In the genomic region with DNA sequence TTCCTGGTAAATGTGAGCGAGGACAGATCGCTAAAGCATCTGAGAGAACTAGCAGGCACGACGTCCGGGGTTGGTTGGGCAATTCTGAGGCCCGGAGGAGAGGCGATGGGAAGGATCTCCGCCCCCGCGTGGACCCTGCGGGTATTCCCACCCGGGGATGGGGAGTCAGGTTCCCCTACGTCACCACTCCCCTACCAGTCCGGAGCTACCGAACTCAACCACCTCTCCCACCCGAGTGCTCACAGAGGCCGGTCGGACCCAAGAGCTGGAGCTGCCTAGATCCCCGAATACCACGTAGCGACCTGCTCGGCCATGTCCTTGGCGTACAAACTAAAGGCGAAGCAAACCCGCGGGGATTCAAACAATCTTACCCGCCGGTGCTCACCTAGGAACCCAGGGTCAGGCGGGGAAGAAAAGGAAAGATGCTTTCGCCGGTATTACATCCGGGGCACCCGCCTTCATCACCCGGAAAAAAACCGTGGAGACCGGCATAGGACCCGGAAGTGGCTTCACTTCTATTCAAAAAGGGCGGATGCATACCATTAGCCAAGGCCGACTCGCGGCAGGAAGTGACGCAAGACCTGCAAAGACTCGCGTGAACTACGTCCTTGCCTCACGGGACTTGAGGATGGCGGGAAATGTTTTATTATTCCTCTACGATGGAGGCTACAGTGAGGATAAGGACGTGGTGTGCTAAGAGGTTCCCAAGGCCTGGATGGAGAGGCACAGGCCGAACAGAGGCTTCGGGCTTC, we compare ENCODE assay signal across 8 mouse cellular contexts. TPM values are rescaled to one million over a fixed set of nuclear protein-coding genes. Genes with fewer than 3 reads are reported as not detected.
A peak's percentile ranks its signal among the peaks of the same experiment; 100 is the strongest.
DNase-seq lines count a peak whose midpoint lies in the region; ATAC-seq and TF ChIP-seq lines count a peak whose summit lies in the region.

TSS of gene Cd2bp2 (minus strand) at position 507 of the 752 bp plus-strand sequence.

- peak; percentile 98 for ATAC-seq in forebrain, embryonic 15.5 days (replicated peaks)
- peak; percentile 94 for ATAC-seq in neutrophil, adult 5-6 weeks (ENCODE audit: extremely low read depth, insufficient number of reproducible peaks, low FRiP score, poor library complexity, severe bottlenecking)

- H3K27me3 ChIP-seq in forebrain, embryonic 15.5 days: no peaks in the 10 kb centered on the region

- intact Hi-C loops in heart, postnatal 25 days (cut with DNase I): no loop called here

- in situ Hi-C loops in ES-E14 (cut with MboI; ENCODE audit: low sequenced_read_pairs in 2 of 2, unreplicated experiment in 2 of 2): no loop called here

- under 1% methylated on average over 51 of the region's 51 CpGs for WGBS in forebrain, embryonic 15.5 days
- under 1% methylated on average over 51 of the region's 51 CpGs for WGBS in lung, adult 2 months

- peak within 1 kb of the TSS; percentile 96 for H3K27ac ChIP-seq in ES-E14 (ENCODE audit: insufficient read depth, low read depth, low read length, poor library complexity, severe bottlenecking)
- peak within 1 kb of the TSS; percentile 86 for H3K27ac ChIP-seq in forebrain, embryonic 15.5 days (replicated peaks)

- peak within 1 kb of the TSS; percentile 97 for H3K9ac ChIP-seq in ES-E14 (ENCODE audit: insufficient read depth, low read depth, low read length, poor library complexity, severe bottlenecking)
- peak within 1 kb of the TSS; percentile 73 for H3K9ac ChIP-seq in forebrain, embryonic 15.5 days (replicated peaks)

- peak; percentile 52; the same call in 1 of the 2 replicates for TF ChIP-seq POLR2A in lung, adult 2 months (IDR thresholded peaks at IDR 0.05; ENCODE audit: borderline replicate concordance, extremely low read depth, low read depth, low read length)

- TF ChIP-seq CTCF in lung, adult 2 months (IDR thresholded peaks at IDR 0.05; ENCODE audit: insufficient read depth, low read length): no peak

- H3K4me3 ChIP-seq in ES-E14 (ENCODE audit: insufficient read depth in 1 of 2, low read depth in 1 of 2, low read length in 2 of 2, poor library complexity in 1 of 2, severe bottlenecking in 1 of 2): peak within 1 kb of the TSS; percentile 87 to 89
- peak within 1 kb of the TSS; percentile 63 for H3K4me3 ChIP-seq in forebrain, embryonic 15.5 days
- peak within 1 kb of the TSS; percentile 82 for H3K4me3 ChIP-seq in lung, adult 2 months (replicated peaks; ENCODE audit: extremely low read depth, low read depth, low read length)

- no peaks in the 10 kb centered on the region for H3K9me3 ChIP-seq in ES-E14 (ENCODE audit: control insufficient read depth, insufficient read depth, low read depth, low read length)
- H3K9me3 ChIP-seq in forebrain, embryonic 15.5 days: no peaks in the 10 kb centered on the region

- DNase-seq in ES-E14 (ENCODE audit: low read depth, low spot score): peak; percentile 92
- peak; percentile 97 for DNase-seq in cerebellum, adult 11-12 months
- peak; percentile 92 for DNase-seq in heart, postnatal 25 days (ENCODE audit: low spot score)
- peak; percentile 94 to 98 for DNase-seq in layer of hippocampus, adult 18-20 months (ENCODE audit: low spot score in 2 of 2)
- DNase-seq in lung, adult 2 months: peak; percentile 92
- peak; percentile 89 to 95 for DNase-seq in thymus, adult 18-20 months

- peaks cover 4 to 22% of the 10 kb centered on the region in 2 experiments; a peak in 3 of 4 replicates for H3K4me1 ChIP-seq in ES-E14 (ENCODE audit: control insufficient read depth in 2 of 2, insufficient read depth in 2 of 2, low read length in 2 of 2, poor library complexity in 1 of 2)
- peaks cover 23% of the 10 kb centered on the region for H3K4me1 ChIP-seq in forebrain, embryonic 15.5 days
- H3K4me1 ChIP-seq in lung, adult 2 months (ENCODE audit: control insufficient read depth, insufficient read depth, low read length): peaks cover 9% of the 10 kb centered on the region

- peak within 1 kb of the TSS; percentile 83 for H3K4me2 ChIP-seq in forebrain, embryonic 15.5 days (replicated peaks)

- peaks cover 69% of the 10 kb centered on the region for H3K36me3 ChIP-seq in ES-E14 (ENCODE audit: control insufficient read depth, insufficient read depth, low read length, poor library complexity, severe bottlenecking)
- H3K36me3 ChIP-seq in forebrain, embryonic 15.5 days: peaks cover 65% of the 10 kb centered on the region

TF ChIP-seq in ES-E14, 5 proteins besides CTCF, POLR2A, EP300 and RAD21:
- TF ChIP-seq HCFC1 (IDR thresholded peaks at IDR 0.05; ENCODE audit: borderline replicate concordance, insufficient read depth, low read length) (peak; percentile 86), MAFK (IDR thresholded peaks at IDR 0.05; ENCODE audit: insufficient read depth, low read depth, low read length) (no peak), ZC3H11A (IDR thresholded peaks at IDR 0.05; ENCODE audit: borderline replicate concordance, low read depth, low read length) (0 out of 2 replicates have a peak, but pooled peaks have one; percentile 19), CHD2 (IDR thresholded peaks at IDR 0.05; ENCODE audit: low read depth, low read length) (peak; percentile 93)

RNA-seq across cellular contexts. Expression of gene Cd2bp2, which starts in this region (rescaled TPM):
- 113 and 133 TPM in 2 replicates for total RNA-seq in ES-E14 (2012; rRNA removed)
- polyA plus RNA-seq in forebrain, embryonic 15.5 days (2015; fragmentation: Nextera tagmentation; extraction: Ambion mirVana): 86.7 and 91.5 TPM in 2 replicates
- total RNA-seq in heart, postnatal 25 days (2021): 10 to 100 TPM; 35.6 to 38.1 TPM
- total RNA-seq in layer of hippocampus, adult 18-20 months (2021): 100 to 1,000 TPM in 1 of 2 experiments, 10 to 100 TPM in 1; 87.8 to 105 TPM
- polyA plus RNA-seq in lung, adult 2 months (2012; rRNA removed): 20.7 and 31.0 TPM in 2 replicates
- total RNA-seq in neutrophil, adult 5-6 weeks (2017): 54.4 and 58.3 TPM in 2 replicates

Comparison
In these comparisons a context has a peak if more than half of its experiments do, and no peak if none do; other contexts are left out.
1. Peak in every context shown above with its lines: DNase-seq, ATAC-seq, H3K4me3 ChIP-seq and H3K27ac ChIP-seq.